In the genomic region with DNA sequence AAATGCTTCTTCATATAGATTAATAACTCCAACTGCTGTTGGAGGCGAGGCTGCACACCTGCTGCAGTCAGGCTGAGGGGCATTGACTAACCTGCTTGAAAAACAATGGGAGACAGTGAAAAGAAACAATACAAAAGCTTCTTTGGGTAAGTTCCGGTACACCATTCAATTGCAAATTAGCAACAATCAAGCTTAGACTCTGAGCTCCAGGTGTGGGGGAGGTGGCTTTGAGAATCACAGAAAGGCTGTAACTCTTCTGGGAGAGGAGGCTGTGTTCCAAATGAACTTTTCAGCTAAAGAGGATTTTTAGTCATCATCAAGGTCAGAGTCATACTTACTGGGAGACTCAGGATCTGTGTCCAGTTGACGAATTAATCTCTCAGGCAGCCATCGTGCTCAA, we compare ENCODE assay signal across 30 mouse cellular contexts. TPM values are rescaled to one million over a fixed set of nuclear protein-coding genes. Genes with fewer than 3 reads are reported as not detected.
"Had no signal": no experiment of that assay in that cellular context is flagged by ENCODE, and none has a peak within 500 bp of the region (broad histone marks: within the 10 kb centered on the region; RNA-seq: fewer than 3 reads in every experiment).

No protein-coding gene starts in this region.

- H3K27ac ChIP-seq: embryonic facial prominence, embryonic 10.5 days; embryonic facial prominence, embryonic 12.5 days; embryonic facial prominence, embryonic 13.5 days; embryonic facial prominence, embryonic 15.5 days; forebrain, embryonic 10.5 days; forebrain, embryonic 12.5 days; forebrain, embryonic 13.5 days; forebrain, embryonic 15.5 days; gastrocnemius, adult 2 months; heart, adult 2 months had no signal

- H3K4me1 ChIP-seq: embryonic facial prominence, embryonic 10.5 days; embryonic facial prominence, embryonic 12.5 days; embryonic facial prominence, embryonic 13.5 days; embryonic facial prominence, embryonic 15.5 days; forebrain, embryonic 10.5 days; forebrain, embryonic 12.5 days; forebrain, embryonic 13.5 days; forebrain, embryonic 15.5 days had no signal

- H3K4me3 ChIP-seq: embryonic facial prominence, embryonic 10.5 days; embryonic facial prominence, embryonic 12.5 days; embryonic facial prominence, embryonic 13.5 days; embryonic facial prominence, embryonic 15.5 days; erythroblast, embryonic 14.5 days; forebrain, embryonic 10.5 days; forebrain, embryonic 12.5 days; forebrain, embryonic 13.5 days; forebrain, embryonic 15.5 days; gastrocnemius, adult 2 months; heart, adult 2 months had no signal

- DNase-seq: cerebellum, adult 9-11 months; cerebellum, postnatal 10 days; cerebellum, postnatal 14 days; cerebellum, postnatal 25 days; cerebellum, postnatal 36 days; embryo, embryonic 11 days; forebrain, postnatal 0 days; gastrocnemius, adult 2 months; gastrocnemius, postnatal 10 days; gastrocnemius, postnatal 14 days; gastrocnemius, postnatal 25 days; gastrocnemius, postnatal 36 days; heart, adult 11 months; heart, adult 18-20 months; heart, adult 2 months had no signal

- H3K36me3 ChIP-seq: embryonic facial prominence, embryonic 10.5 days; embryonic facial prominence, embryonic 12.5 days; embryonic facial prominence, embryonic 13.5 days; embryonic facial prominence, embryonic 15.5 days; forebrain, embryonic 10.5 days; forebrain, embryonic 12.5 days; forebrain, embryonic 15.5 days had no signal

- H3K9me3 ChIP-seq: embryonic facial prominence, embryonic 12.5 days; embryonic facial prominence, embryonic 13.5 days; embryonic facial prominence, embryonic 15.5 days; forebrain, embryonic 13.5 days; forebrain, embryonic 15.5 days had no signal

- H3K9ac ChIP-seq: embryonic facial prominence, embryonic 12.5 days; embryonic facial prominence, embryonic 13.5 days; embryonic facial prominence, embryonic 15.5 days; forebrain, embryonic 12.5 days; forebrain, embryonic 13.5 days; forebrain, embryonic 15.5 days; forebrain, postnatal 0 days had no signal

RNA-seq across cellular contexts. Expression of gene Olfr916, which starts 27.3 kb away (rescaled TPM):
- total RNA-seq: common myeloid progenitor, adult 5-6 weeks; forebrain, postnatal 0 days; gastrocnemius, adult 18-20 months; gastrocnemius, adult 2 months; gastrocnemius, adult 8-10 months; gastrocnemius, postnatal 10 days; gastrocnemius, postnatal 14 days; gastrocnemius, postnatal 25 days; gastrocnemius, postnatal 36 days; gastrocnemius, postnatal 4 days; granulocyte monocyte progenitor cell, adult 5-6 weeks; heart, adult 18-20 months; heart, adult 2 months; heart, adult 8-10 months had no signal

RNA-seq across cellular contexts. Expression of gene Olfr914, which starts 27.5 kb away (rescaled TPM):
- total RNA-seq: common myeloid progenitor, adult 5-6 weeks; forebrain, postnatal 0 days; gastrocnemius, adult 18-20 months; gastrocnemius, adult 2 months; gastrocnemius, adult 8-10 months; gastrocnemius, postnatal 10 days; gastrocnemius, postnatal 14 days; gastrocnemius, postnatal 25 days; gastrocnemius, postnatal 36 days; gastrocnemius, postnatal 4 days; granulocyte monocyte progenitor cell, adult 5-6 weeks; heart, adult 18-20 months; heart, adult 2 months; heart, adult 8-10 months had no signal

RNA-seq across cellular contexts. Expression of gene Olfr917, which starts 33.2 kb away (rescaled TPM):
- total RNA-seq: common myeloid progenitor, adult 5-6 weeks; forebrain, postnatal 0 days; gastrocnemius, adult 18-20 months; gastrocnemius, adult 2 months; gastrocnemius, adult 8-10 months; gastrocnemius, postnatal 10 days; gastrocnemius, postnatal 14 days; gastrocnemius, postnatal 25 days; gastrocnemius, postnatal 36 days; gastrocnemius, postnatal 4 days; granulocyte monocyte progenitor cell, adult 5-6 weeks; heart, adult 18-20 months; heart, adult 2 months; heart, adult 8-10 months had no signal

RNA-seq across cellular contexts. Expression of gene Olfr913, which starts 39.8 kb away (rescaled TPM):
- total RNA-seq: common myeloid progenitor, adult 5-6 weeks; forebrain, postnatal 0 days; gastrocnemius, adult 18-20 months; gastrocnemius, adult 2 months; gastrocnemius, adult 8-10 months; gastrocnemius, postnatal 10 days; gastrocnemius, postnatal 14 days; gastrocnemius, postnatal 25 days; gastrocnemius, postnatal 36 days; gastrocnemius, postnatal 4 days; granulocyte monocyte progenitor cell, adult 5-6 weeks; heart, adult 18-20 months; heart, adult 2 months; heart, adult 8-10 months had no signal

RNA-seq across cellular contexts. Expression of gene Olfr918, which starts 42.0 kb away (rescaled TPM):
- total RNA-seq: common myeloid progenitor, adult 5-6 weeks; forebrain, postnatal 0 days; gastrocnemius, adult 18-20 months; gastrocnemius, adult 2 months; gastrocnemius, adult 8-10 months; gastrocnemius, postnatal 10 days; gastrocnemius, postnatal 14 days; gastrocnemius, postnatal 25 days; gastrocnemius, postnatal 36 days; gastrocnemius, postnatal 4 days; granulocyte monocyte progenitor cell, adult 5-6 weeks; heart, adult 18-20 months; heart, adult 2 months; heart, adult 8-10 months had no signal
